Mouse (Mus musculus) MEL (cell line): ENCODE measurements around the gene Serpina1b. TPM values are rescaled to one million over a fixed set of nuclear protein-coding genes. Genes with fewer than 3 reads are reported as not detected.
"Not testable (repeated sequence)": the region's sequence is repeated elsewhere in the genome, so short reads cannot be mapped to it uniquely, and the experiment has no call there.

Experiments
- DNase-seq: peaks from one replicate; pipeline ENCODE4 v3.0.0; 2011; ENCODE audit warnings: low read depth, low spot score
- H3K27ac ChIP-seq: 2 replicates; pipeline ENCODE4 v1.5.1; 2012; ENCODE audit warnings: low read depth, mild to moderate bottlenecking, control low read depth, low read length, moderate library complexity; ENCODE audit not compliant: control insufficient read depth
- H3K27me3 ChIP-seq, 2 experiments: fragments of 150-350 bp in 1 of 2; sonication (generic) in 1 of 2; 2 replicates each; pipeline ENCODE4 v1.6.1; 2012; ENCODE audit warnings: low read length in 2 of 2, mild to moderate bottlenecking in 2 of 2, improper control_type of control experiment in 1 of 2, moderate library complexity in 1 of 2; ENCODE audit not compliant: insufficient read depth in 2 of 2, control insufficient read depth in 1 of 2
- H3K36me3 ChIP-seq, 2 experiments: 2 replicates each; pipeline ENCODE4 v1.6.1; 2012 to 2014; ENCODE audit warnings: low read length in 2 of 2, improper control_type of control experiment in 1 of 2, inconsistent platforms in 1 of 2, mild to moderate bottlenecking in 1 of 2; ENCODE audit not compliant: insufficient read depth in 2 of 2, control insufficient read depth in 1 of 2
- H3K4me1 ChIP-seq, 2 experiments: fragments of 150-350 bp in 1 of 2; sonication (generic) in 1 of 2; 2 replicates each; pipeline ENCODE4 v1.6.1; 2012; ENCODE audit warnings: low read length in 2 of 2, improper control_type of control experiment in 1 of 2, mild to moderate bottlenecking in 1 of 2; ENCODE audit not compliant: insufficient read depth in 2 of 2, control insufficient read depth in 1 of 2
- H3K4me3 ChIP-seq, 2 experiments: fragments of 150-350 bp in 1 of 2; sonication (generic) in 1 of 2; 2 replicates each; pipeline ENCODE4 v1.5.1; 2012; ENCODE audit warnings: low read depth in 2 of 2, low read length in 2 of 2, mild to moderate bottlenecking in 2 of 2, moderate library complexity in 2 of 2, control low read depth in 1 of 2, improper control_type of control experiment in 1 of 2; ENCODE audit not compliant: control insufficient read depth in 1 of 2, insufficient read depth in 1 of 2
- H3K79me2 ChIP-seq: 2 replicates; pipeline ENCODE4 v1.6.1; 2012; ENCODE audit warnings: mild to moderate bottlenecking, low read length, moderate library complexity; ENCODE audit not compliant: control insufficient read depth, poor library complexity, insufficient read depth
- H3K9ac ChIP-seq: 2 replicates; pipeline ENCODE4 v1.6.1; 2012; ENCODE audit warnings: low read depth, mild to moderate bottlenecking, control low read depth, low read length, moderate library complexity; ENCODE audit not compliant: control insufficient read depth, poor library complexity, severe bottlenecking
- H3K9me3 ChIP-seq: fragments of 150-350 bp; sonication (generic); replicated peaks from 2 replicates; pipeline ENCODE4 v1.6.1; 2012; ENCODE audit warnings: mild to moderate bottlenecking, low read length, improper control_type of control experiment, moderate library complexity; ENCODE audit not compliant: insufficient read depth
- CTCF ChIP-seq, 3 experiments: IDR thresholded peaks in 2 of 3; conservative IDR thresholded peaks in 1 of 3; 2 replicates each; pipeline ENCODE4 v1.5.1; 2011 to 2012; ENCODE audit warnings: low read length in 3 of 3, low read depth in 2 of 3, mild to moderate bottlenecking in 2 of 3, improper control_type of control experiment in 1 of 3, inconsistent platforms in 1 of 3, mixed read lengths in 1 of 3, moderate library complexity in 1 of 3; ENCODE audit not compliant: control insufficient read depth in 1 of 3, insufficient read depth in 1 of 3, poor library complexity in 1 of 3, severe bottlenecking in 1 of 3
- ELF1 ChIP-seq: IDR thresholded peaks from 2 replicates; pipeline ENCODE4 v1.6.1; 2014; ENCODE audit warnings: low read depth, mild to moderate bottlenecking, inconsistent platforms, low read length, improper control_type of control experiment, moderate library complexity
- GABPA ChIP-seq: IDR thresholded peaks from 2 replicates; pipeline ENCODE4 v1.6.1; 2012; ENCODE audit warnings: low read depth, mild to moderate bottlenecking, inconsistent platforms, low read length, improper control_type of control experiment, moderate library complexity
- GATA1 ChIP-seq: IDR thresholded peaks from 2 replicates; pipeline ENCODE4 v1.6.1; 2011; ENCODE audit warnings: low read depth, low read length, improper control_type of control experiment
- JUND ChIP-seq: IDR thresholded peaks from 2 replicates; pipeline ENCODE4 v1.6.1; 2011; ENCODE audit warnings: low read depth, mild to moderate bottlenecking, improper control_type of control experiment, low read length
- MAFK ChIP-seq: IDR thresholded peaks from 2 replicates; pipeline ENCODE4 v1.6.1; 2011; ENCODE audit warnings: low read depth, mild to moderate bottlenecking, low read length, improper control_type of control experiment, borderline replicate concordance
- MYC ChIP-seq: IDR thresholded peaks from 2 replicates; pipeline ENCODE4 v1.6.1; 2011; ENCODE audit warnings: low read depth, mild to moderate bottlenecking, low read length, improper control_type of control experiment, moderate library complexity
- NELFE ChIP-seq: IDR thresholded peaks from 2 replicates; pipeline ENCODE4 v1.6.1; 2011; ENCODE audit warnings: low read depth, low read length, improper control_type of control experiment
- POLR2AphosphoS2 ChIP-seq: IDR thresholded peaks from 2 replicates; pipeline ENCODE4 v1.6.1; 2011; ENCODE audit warnings: low read length, improper control_type of control experiment
- TCF12 ChIP-seq: IDR thresholded peaks from 2 replicates; pipeline ENCODE4 v1.6.1; 2014; ENCODE audit warnings: low read depth, mild to moderate bottlenecking, inconsistent platforms, low read length, improper control_type of control experiment, moderate library complexity
- ZC3H11A ChIP-seq: IDR thresholded peaks from 2 replicates; pipeline ENCODE4 v1.6.1; 2012; ENCODE audit warnings: low read depth, mild to moderate bottlenecking, inconsistent platforms, low read length, improper control_type of control experiment
- ZKSCAN1 ChIP-seq: IDR thresholded peaks from 2 replicates; pipeline ENCODE4 v1.6.1; 2012; ENCODE audit warnings: low read depth, mild to moderate bottlenecking, inconsistent platforms, low read length, improper control_type of control experiment, moderate library complexity
- ZMIZ1 ChIP-seq: IDR thresholded peaks from 2 replicates; pipeline ENCODE4 v1.6.1; 2012; ENCODE audit warnings: low read depth, mild to moderate bottlenecking, inconsistent platforms, low read length, improper control_type of control experiment, moderate library complexity
- polyA plus RNA-seq, 2 experiments: library from polyadenylated mRNA; stranded (reverse) in 1 of 2; unstranded in 1 of 2; fragments of >175 nt in 1 of 2; fragments of >200 nt in 1 of 2; gene quantifications; 2 replicates each; pipeline versions ENCODE4 v1.2.1 to v1.2.4; 2012; ENCODE audit warnings: low replicate concordance in 2 of 2, low read depth in 1 of 2; ENCODE audit not compliant: insufficient read length in 2 of 2, insufficient read depth in 1 of 2, missing spikeins in 1 of 2
- total RNA-seq: library from RNA; depleted of rRNA; stranded (reverse); fragments of 300-350 nt; gene quantifications from 2 replicates; pipeline ENCODE4 v1.2.3, GENCODE M21; 2012; rRNA removed

The Serpina1b gene
- total RNA-seq (not detected in 2 replicates), polyA plus RNA-seq (not detected)

DNA sequence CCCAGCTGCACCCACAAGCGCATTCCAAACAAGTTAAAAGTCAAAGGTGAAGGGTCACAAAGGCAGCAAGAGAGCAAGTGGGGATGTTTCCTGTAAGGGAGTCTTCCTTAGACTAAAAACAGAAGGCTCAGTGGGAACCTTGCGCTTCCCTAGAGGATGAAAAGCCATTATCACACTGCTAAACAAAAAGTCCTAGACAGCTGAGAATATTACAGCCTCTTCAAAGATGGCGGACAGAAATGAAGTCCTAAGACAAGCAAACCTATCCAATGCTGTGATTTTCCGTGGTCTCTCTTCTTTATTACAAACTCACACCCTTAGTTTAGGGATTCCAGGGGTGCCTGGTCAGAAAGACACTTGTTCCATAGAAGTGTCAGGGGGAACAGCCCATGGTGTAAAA lies at the start of gene Serpina1b:
TSS of gene Serpina1b (minus strand) at position 101 of the 400 bp plus-strand sequence.
- not testable (repeated sequence) for H3K4me1 ChIP-seq, H3K36me3 ChIP-seq, H3K9me3 ChIP-seq, H3K27ac ChIP-seq, DNase-seq, H3K27me3 ChIP-seq, H3K9ac ChIP-seq, H3K4me3 ChIP-seq, H3K79me2 ChIP-seq

- not testable (repeated sequence) for H3K4me3 ChIP-seq, H3K27ac ChIP-seq, H3K27me3 ChIP-seq, H3K9me3 ChIP-seq, H3K4me1 ChIP-seq, H3K36me3 ChIP-seq, H3K79me2 ChIP-seq, DNase-seq, H3K9ac ChIP-seq
Observed at GRCm38 (mm10) chr12:103866873-103867272, 36.7 kb upstream of the Serpina1b start.

- H3K79me2 ChIP-seq, H3K4me3 ChIP-seq, H3K27ac ChIP-seq: not testable (repeated sequence)
Observed at GRCm38 (mm10) chr12:103863101-103863974, 33.2 kb upstream of the Serpina1b start, which contains the start of gene Serpina1a. TSS of gene Serpina1a (minus strand) at chr12:103863562.

DNA sequence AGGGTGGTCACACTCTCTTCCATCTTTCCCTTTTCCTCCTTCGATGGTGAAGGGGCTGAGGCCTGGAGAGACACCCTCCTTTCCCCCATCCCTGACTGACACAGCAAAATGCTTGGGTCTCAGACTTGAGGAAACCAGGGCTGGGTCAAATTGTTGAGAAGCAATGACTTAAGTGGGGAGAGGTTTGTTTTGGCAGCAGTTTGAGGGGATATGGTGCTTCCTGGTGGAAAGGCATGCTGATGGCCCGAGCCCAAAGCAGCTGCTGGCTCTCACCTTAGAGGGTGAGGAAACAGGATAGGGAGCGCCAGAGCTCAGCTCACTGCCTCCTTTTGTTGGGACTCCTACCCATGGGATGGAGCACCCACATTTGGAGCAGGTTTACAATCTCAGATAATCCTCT lies 30.8 kb upstream of the Serpina1b start:
- Histone ChIP-seq H3K27ac (no peak overlapping the region), H3K79me2 (no peaks in the 10 kb centered on the region), H3K4me3 (no peak overlapping the region), H3K27me3 (no peaks in the 10 kb centered on the region), H3K4me1 (no peaks in the 10 kb centered on the region)
- no peak for TF ChIP-seq GABPA
- no peak for TF ChIP-seq POLR2AphosphoS2
- TF ChIP-seq GATA1 = no peak
- TF ChIP-seq ELF1 = no peak
- no peak for TF ChIP-seq ZKSCAN1
- no peak for TF ChIP-seq JUND
- no peak for TF ChIP-seq CTCF (IDR thresholded peaks at IDR 0.05 in 2 of 3, conservative IDR thresholded peaks at IDR 0.05 in 1 of 3; ENCODE audit: control insufficient read depth in 1 of 3, insufficient read depth in 1 of 3, low read depth in 2 of 3, low read length in 3 of 3, poor library complexity in 1 of 3, severe bottlenecking in 1 of 3)
- no peak for TF ChIP-seq ZMIZ1
- TF ChIP-seq ZC3H11A = no peak
- TF ChIP-seq TCF12 = no peak
- TF ChIP-seq MAFK = no peak
- TF ChIP-seq MYC = no peak
- no peak for TF ChIP-seq NELFE
- TF ChIP-seq, all 39 proteins: peak for 0
- no peaks in the 10 kb centered on the region for H3K36me3 ChIP-seq
- no peak for DNase-seq
- no peak overlapping the region for H3K9ac ChIP-seq
- H3K9me3 ChIP-seq = no peaks in the 10 kb centered on the region

More at GRCm38 (mm10) chr12:103863101-103863974, 33.2 kb upstream of the Serpina1b start, which contains the start of gene Serpina1a:
- not testable (repeated sequence) for H3K9ac ChIP-seq, H3K27me3 ChIP-seq, H3K4me1 ChIP-seq, H3K9me3 ChIP-seq, DNase-seq, H3K36me3 ChIP-seq

- H3K9me3 ChIP-seq, H3K4me3 ChIP-seq, H3K4me1 ChIP-seq, DNase-seq, H3K27ac ChIP-seq, H3K9ac ChIP-seq, H3K79me2 ChIP-seq, H3K36me3 ChIP-seq, H3K27me3 ChIP-seq: not testable (repeated sequence)
Observed at GRCm38 (mm10) chr12:103860571-103860970, 30.4 kb upstream of the Serpina1b start.
